Mouse (Mus musculus): Measurements from ENCODE around the gene Cplx3. TPM values are rescaled to one million over a fixed set of nuclear protein-coding genes. Genes with fewer than 3 reads are reported as not detected.

Cplx3 gene
- polyA plus RNA-seq, 1 experiment from 2014 or later = not detected

- H3K9me3 ChIP-seq (replicated peaks) = no peaks in the 10 kb centered on the region
- H3K4me1 ChIP-seq = peaks cover 60% of the 10 kb centered on the region
- no peak for ATAC-seq (replicated peaks; ENCODE audit: low FRiP score)
- no peak overlapping the region for H3K9ac ChIP-seq
- WGBS = 55% methylated on average over 6 of the region's 6 CpGs
- H3K4me2 ChIP-seq = no peak overlapping the region
- no peaks in the 10 kb centered on the region for H3K27me3 ChIP-seq
- peak overlapping the region; percentile 77 for H3K27ac ChIP-seq
- H3K36me3 ChIP-seq = peaks cover 17% of the 10 kb centered on the region
- H3K4me3 ChIP-seq (replicated peaks) = no peak overlapping the region
Measured at GRCm38 (mm10) chr9:57564609-57565008, 41.5 kb downstream of the Cplx3 start.

GRCm38 (mm10) chr9:57562896-57563372, 43.1 kb downstream of the Cplx3 start:
- peak overlapping the region; percentile 77 for H3K27ac ChIP-seq
- no peaks in the 10 kb centered on the region for H3K9me3 ChIP-seq (replicated peaks)
- H3K27me3 ChIP-seq = no peaks in the 10 kb centered on the region
- WGBS = 50% methylated on average over 4 of the region's 4 CpGs
- peaks cover 2% of the 10 kb centered on the region for H3K36me3 ChIP-seq
- 0 out of 2 replicates have a peak overlapping the region, but pooled peaks have one; percentile 1 for H3K9ac ChIP-seq
- peak overlapping the region; percentile 79 for H3K4me2 ChIP-seq
- ATAC-seq (replicated peaks; ENCODE audit: low FRiP score) = no peak
- peaks cover 60% of the 10 kb centered on the region for H3K4me1 ChIP-seq
- H3K4me3 ChIP-seq (replicated peaks) = no peak overlapping the region

- peaks cover 55% of the 10 kb centered on the region for H3K4me1 ChIP-seq
- H3K27me3 ChIP-seq = no peaks in the 10 kb centered on the region
- ATAC-seq (replicated peaks; ENCODE audit: low FRiP score) = no peak
- H3K27ac ChIP-seq = peak overlapping the region; percentile 82
- H3K4me3 ChIP-seq (replicated peaks) = peak overlapping the region; percentile 83
- 70% methylated on average over 13 of the region's 13 CpGs for WGBS
- H3K9ac ChIP-seq = 0 out of 2 replicates have a peak overlapping the region, but pooled peaks have one; percentile 70
- H3K9me3 ChIP-seq (replicated peaks) = no peaks in the 10 kb centered on the region
- no peaks in the 10 kb centered on the region for H3K36me3 ChIP-seq
- peak overlapping the region; percentile 79 for H3K4me2 ChIP-seq
Measured at GRCm38 (mm10) chr9:57561711-57562099, 44.4 kb downstream of the Cplx3 start.

GRCm38 (mm10) chr9:57560861-57561710, 45.0 kb downstream of the Cplx3 start, which contains the start of gene Scamp2:
Gene Scamp2, plus strand, starts transcription at chr9:57560943.
- Histone ChIP-seq H3K27me3 (no peaks in the 10 kb centered on the region), H3K9ac (peak within 1 kb of the TSS; percentile 70), H3K4me1 (peaks cover 49% of the 10 kb centered on the region), H3K4me3 (replicated peaks) (peak within 1 kb of the TSS; percentile 83), H3K27ac (peak within 1 kb of the TSS; percentile 82), H3K36me3 (no peaks in the 10 kb centered on the region), H3K4me2 (peak within 1 kb of the TSS; percentile 79), H3K9me3 (replicated peaks) (no peaks in the 10 kb centered on the region)
- WGBS = under 1% methylated on average over 37 of the region's 37 CpGs
- peak; percentile 98 for ATAC-seq (replicated peaks; ENCODE audit: low FRiP score)

GRCm38 (mm10) chr9:57560263-57560662, 45.8 kb downstream of the Cplx3 start:
- Histone ChIP-seq H3K27ac (peak overlapping the region; percentile 82), H3K4me2 (peak overlapping the region; percentile 79), H3K4me3 (replicated peaks) (peak overlapping the region; percentile 83), H3K9ac (peak overlapping the region; percentile 70), H3K4me1 (peaks cover 42% of the 10 kb centered on the region), H3K36me3 (no peaks in the 10 kb centered on the region), H3K27me3 (no peaks in the 10 kb centered on the region), H3K9me3 (replicated peaks) (no peaks in the 10 kb centered on the region)
- ATAC-seq (replicated peaks; ENCODE audit: low FRiP score) = no peak
- WGBS = 29% methylated on average over 7 of the region's 7 CpGs

GRCm38 (mm10) chr9:57559568-57559967, 46.5 kb downstream of the Cplx3 start:
- Histone ChIP-seq H3K36me3 (no peaks in the 10 kb centered on the region), H3K4me3 (replicated peaks) (no peak overlapping the region), H3K27me3 (no peaks in the 10 kb centered on the region), H3K4me2 (no peak overlapping the region), H3K9me3 (replicated peaks) (no peaks in the 10 kb centered on the region), H3K9ac (no peak overlapping the region), H3K4me1 (peaks cover 39% of the 10 kb centered on the region), H3K27ac (no peak overlapping the region)
- ATAC-seq (replicated peaks; ENCODE audit: low FRiP score) = no peak
- 85% methylated on average over 2 of the region's 2 CpGs for WGBS

GRCm38 (mm10) chr9:57558625-57559024, 47.5 kb downstream of the Cplx3 start:
- no peak for ATAC-seq (replicated peaks; ENCODE audit: low FRiP score)
- Histone ChIP-seq H3K27me3 (no peaks in the 10 kb centered on the region), H3K36me3 (no peaks in the 10 kb centered on the region), H3K27ac (no peak overlapping the region), H3K4me1 (peaks cover 31% of the 10 kb centered on the region), H3K4me3 (replicated peaks) (no peak overlapping the region), H3K4me2 (no peak overlapping the region), H3K9ac (no peak overlapping the region), H3K9me3 (replicated peaks) (no peaks in the 10 kb centered on the region)
- 89% methylated on average over 4 of the region's 4 CpGs for WGBS

- Histone ChIP-seq H3K27ac (no peak overlapping the region), H3K4me2 (no peak overlapping the region), H3K9me3 (replicated peaks) (no peaks in the 10 kb centered on the region), H3K27me3 (no peaks in the 10 kb centered on the region), H3K9ac (no peak overlapping the region), H3K4me3 (replicated peaks) (no peak overlapping the region), H3K4me1 (peaks cover 16% of the 10 kb centered on the region), H3K36me3 (no peaks in the 10 kb centered on the region)
- no peak for ATAC-seq (replicated peaks; ENCODE audit: low FRiP score)
- WGBS = 75% methylated on average over 3 of the region's 3 CpGs
Measured at GRCm38 (mm10) chr9:57557215-57557614, 48.9 kb downstream of the Cplx3 start.

GRCm38 (mm10) chr9:57554753-57555152, 51.3 kb downstream of the Cplx3 start:
- H3K4me3 ChIP-seq (replicated peaks) = no peak overlapping the region
- no peak overlapping the region for H3K9ac ChIP-seq
- H3K4me1 ChIP-seq = peaks cover 7% of the 10 kb centered on the region
- H3K27me3 ChIP-seq = no peaks in the 10 kb centered on the region
- no peak for ATAC-seq (replicated peaks; ENCODE audit: low FRiP score)
- no peak overlapping the region for H3K4me2 ChIP-seq
- peaks cover 11% of the 10 kb centered on the region for H3K36me3 ChIP-seq
- no peaks in the 10 kb centered on the region for H3K9me3 ChIP-seq (replicated peaks)
- no peak overlapping the region for H3K27ac ChIP-seq
- 68% methylated on average over 3 of the region's 3 CpGs for WGBS

GRCm38 (mm10) chr9:57553119-57553518, 53.0 kb downstream of the Cplx3 start:
- no peak overlapping the region for H3K9ac ChIP-seq
- ATAC-seq (replicated peaks; ENCODE audit: low FRiP score) = no peak
- H3K4me2 ChIP-seq = no peak overlapping the region
- peaks cover 28% of the 10 kb centered on the region for H3K36me3 ChIP-seq
- peaks cover 7% of the 10 kb centered on the region for H3K4me1 ChIP-seq
- H3K27me3 ChIP-seq = no peaks in the 10 kb centered on the region
- WGBS = 72% methylated on average over 11 of the region's 11 CpGs
- no peak overlapping the region for H3K27ac ChIP-seq
- no peak overlapping the region for H3K4me3 ChIP-seq (replicated peaks)
- no peaks in the 10 kb centered on the region for H3K9me3 ChIP-seq (replicated peaks)

GRCm38 (mm10) chr9:57552139-57552887, 53.8 kb downstream of the Cplx3 start, which contains the start of gene Mpi:
Gene Mpi, minus strand, starts transcription at chr9:57552763.
- Histone ChIP-seq H3K4me3 (replicated peaks) (peak within 1 kb of the TSS; percentile 68), H3K36me3 (peaks cover 36% of the 10 kb centered on the region), H3K4me1 (peaks cover 7% of the 10 kb centered on the region), H3K4me2 (peak within 1 kb of the TSS; percentile 76), H3K9me3 (replicated peaks) (no peaks in the 10 kb centered on the region), H3K27ac (no peak within 1 kb of the TSS), H3K9ac (peak within 1 kb of the TSS; percentile 66), H3K27me3 (no peaks in the 10 kb centered on the region)
- ATAC-seq (replicated peaks; ENCODE audit: low FRiP score) = peak; percentile 53; the same call in 1 of the 2 replicates
- WGBS = 2% methylated on average over 28 of the region's 28 CpGs
